Mouse (Mus musculus) erythroblast, embryonic 14.5 days (primary cell): Measurements from ENCODE around the gene Ttll9. TPM values are rescaled to one million over a fixed set of nuclear protein-coding genes. Genes with fewer than 3 reads are reported as not detected.

ENCODE experiments used
- H3K27me3 ChIP-seq: 2 replicates; pipeline ENCODE4 v1.6.1; 2012; ENCODE audit warnings: inconsistent platforms; ENCODE audit not compliant: control insufficient read depth
- H3K36me3 ChIP-seq: 2 replicates; pipeline ENCODE4 v1.6.1; 2012; ENCODE audit warnings: mild to moderate bottlenecking, inconsistent platforms; ENCODE audit not compliant: control insufficient read depth
- H3K4me1 ChIP-seq: 2 replicates; pipeline ENCODE4 v1.6.1; 2012; ENCODE audit warnings: inconsistent platforms; ENCODE audit not compliant: control insufficient read depth
- H3K4me3 ChIP-seq: replicated peaks from 2 replicates; pipeline ENCODE3; 2012; ENCODE audit warnings: moderate library complexity, mild to moderate bottlenecking, inconsistent platforms
- H3K9me3 ChIP-seq: 2 replicates; pipeline ENCODE4 v1.6.1; 2012; ENCODE audit warnings: low read length, inconsistent platforms, mixed read lengths; ENCODE audit not compliant: control insufficient read depth
- GATA1 ChIP-seq: IDR thresholded peaks from 2 replicates; pipeline ENCODE4 v1.6.1; 2012; ENCODE audit warnings: low read length, inconsistent platforms, mixed read lengths
- TAL1 ChIP-seq: IDR thresholded peaks from 3 replicates; pipeline ENCODE4 v1.6.1; 2012; ENCODE audit warnings: low read length, inconsistent platforms, mixed read lengths
- polyA plus RNA-seq: library from polyadenylated mRNA; stranded (reverse); fragments of >175 nt; gene quantifications from 2 replicates; pipeline ENCODE4 v1.2.3, GENCODE M21; 2012

Gene Ttll9
- polyA plus RNA-seq, 1 experiment, result not detected

DNA sequence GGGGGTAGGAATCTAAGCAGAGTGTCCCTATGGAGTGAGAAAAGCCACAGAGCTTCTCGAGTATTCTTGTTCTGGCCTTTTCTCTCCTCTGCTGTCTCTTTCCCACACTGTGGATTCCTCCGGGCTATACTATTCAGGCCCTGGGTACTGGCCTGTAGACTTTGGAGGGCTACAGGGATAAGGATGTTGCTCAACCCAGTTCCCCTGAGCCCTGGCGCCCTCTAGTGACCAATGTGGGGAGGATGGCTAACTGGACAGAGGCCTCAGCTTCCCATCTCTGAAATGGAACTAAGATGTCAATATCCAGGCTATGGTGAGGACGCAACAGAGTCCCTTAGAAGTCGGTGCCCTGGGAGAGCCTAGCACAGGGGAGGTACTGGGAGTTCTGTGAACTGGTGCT lies 28.7 kb upstream of the Ttll9 start:
- no peaks in the 10 kb centered on the region for H3K27me3 ChIP-seq
- H3K36me3 ChIP-seq, result no peaks in the 10 kb centered on the region
- H3K9me3 ChIP-seq, result no peaks in the 10 kb centered on the region
- TF ChIP-seq TAL1 (no peak), GATA1 (no peak)
- H3K4me1 ChIP-seq, result no peaks in the 10 kb centered on the region
- H3K4me3 ChIP-seq, result no peak overlapping the region

DNA sequence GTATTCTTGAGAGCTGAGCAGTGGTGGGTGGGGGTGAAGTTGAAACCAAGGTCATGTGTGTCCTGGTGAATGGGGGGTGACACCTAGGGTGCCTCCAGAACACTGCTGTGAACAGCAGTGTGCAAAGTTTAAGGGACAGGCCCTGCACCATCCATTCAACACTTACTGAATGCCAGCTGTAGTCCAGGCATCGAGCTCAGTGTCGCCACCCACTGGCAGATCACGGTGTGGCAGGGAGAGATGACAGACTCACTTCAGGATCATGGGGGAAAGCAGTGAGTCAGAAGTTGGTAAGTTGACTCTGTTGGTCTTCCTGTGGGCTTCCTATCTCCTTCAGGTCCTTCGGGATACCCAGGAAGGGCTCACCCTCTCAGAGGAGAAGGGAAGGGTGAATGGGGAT lies 22.4 kb upstream of the Ttll9 start:
- Histone ChIP-seq H3K27me3 (peaks cover 50% of the 10 kb centered on the region), H3K4me3 (no peak overlapping the region), H3K4me1 (no peaks in the 10 kb centered on the region), H3K9me3 (no peaks in the 10 kb centered on the region), H3K36me3 (no peaks in the 10 kb centered on the region)
- TF ChIP-seq GATA1, result no peak
- TF ChIP-seq TAL1, result no peak

DNA sequence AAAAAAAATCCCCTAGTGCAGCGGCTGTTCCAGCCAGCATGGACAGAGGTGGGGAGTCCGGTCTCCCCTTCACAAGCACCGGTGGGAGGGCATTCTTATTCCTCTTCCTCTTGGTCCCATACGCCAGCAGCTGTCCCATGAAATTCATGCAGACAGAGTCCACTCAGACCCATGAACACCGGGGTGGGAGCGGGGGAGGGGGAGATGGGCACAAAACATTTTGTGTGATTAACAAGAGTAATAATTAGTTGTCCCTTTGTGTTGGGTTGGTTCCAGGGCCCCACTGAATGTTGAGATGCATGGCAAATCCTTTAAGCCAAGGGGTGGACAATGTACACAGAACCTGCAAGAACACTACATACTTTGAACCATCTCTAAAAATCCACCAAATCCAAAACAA lies 21.2 kb upstream of the Ttll9 start:
- H3K36me3 ChIP-seq, result no peaks in the 10 kb centered on the region
- H3K27me3 ChIP-seq, result peaks cover 63% of the 10 kb centered on the region
- no peak overlapping the region for H3K4me3 ChIP-seq
- no peak for TF ChIP-seq GATA1
- no peak for TF ChIP-seq TAL1
- H3K9me3 ChIP-seq, result no peaks in the 10 kb centered on the region
- no peaks in the 10 kb centered on the region for H3K4me1 ChIP-seq

DNA sequence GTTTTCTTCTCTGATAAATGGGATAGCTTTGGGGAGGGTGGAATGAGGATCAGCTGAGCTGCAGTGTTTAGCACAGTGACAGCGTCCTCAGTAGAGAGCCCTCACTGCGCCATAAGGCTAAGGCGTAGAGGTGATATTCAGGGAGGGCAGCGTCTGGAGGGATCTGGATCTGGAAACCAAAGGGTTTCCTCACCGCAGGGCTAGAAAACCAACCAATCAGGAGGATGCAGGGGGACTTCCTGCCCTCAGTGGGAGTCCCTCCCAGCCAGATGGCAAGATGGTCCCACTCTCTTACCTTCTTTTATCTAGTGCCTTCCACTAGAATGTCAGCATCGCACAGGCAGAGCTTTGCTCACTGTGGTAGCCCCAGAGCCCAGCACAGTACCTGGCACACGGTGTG lies 20.5 kb upstream of the Ttll9 start:
- H3K9me3 ChIP-seq, result no peaks in the 10 kb centered on the region
- no peaks in the 10 kb centered on the region for H3K36me3 ChIP-seq
- H3K27me3 ChIP-seq, result peaks cover 65% of the 10 kb centered on the region
- no peaks in the 10 kb centered on the region for H3K4me1 ChIP-seq
- H3K4me3 ChIP-seq, result no peak overlapping the region
- TF ChIP-seq TAL1, result no peak
- TF ChIP-seq GATA1, result no peak

DNA sequence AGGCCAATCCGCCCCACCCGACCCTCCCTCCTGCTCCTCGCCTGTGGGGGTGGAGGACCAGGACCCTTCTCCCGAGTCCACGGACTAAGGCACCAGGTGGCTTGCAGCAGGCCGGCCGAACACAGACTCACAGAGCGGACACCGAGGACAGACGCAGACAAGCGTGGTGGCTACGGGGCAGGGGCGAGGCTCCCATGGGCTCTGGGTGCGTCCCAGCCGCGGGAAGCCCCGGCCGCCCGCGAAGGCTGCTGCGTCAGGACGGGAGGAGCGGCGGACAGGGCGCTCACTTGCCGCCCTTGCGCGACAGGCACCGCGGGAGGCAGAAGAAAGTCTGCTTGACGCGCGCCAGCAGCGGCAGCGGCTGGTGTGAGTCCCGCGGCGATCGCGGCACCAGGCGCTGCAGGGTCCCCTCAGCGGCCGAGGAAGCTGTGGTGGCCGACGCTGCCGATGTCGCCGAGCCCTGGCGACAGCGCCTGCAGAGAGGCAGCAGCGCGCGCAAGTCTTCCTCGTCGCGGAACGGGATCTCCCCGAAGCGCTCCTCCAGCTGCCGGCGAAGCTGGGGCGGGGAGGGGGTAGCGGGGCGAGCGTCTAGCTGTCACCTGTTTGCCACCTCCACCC lies 19.3 kb upstream of the Ttll9 start:
- Histone ChIP-seq H3K27me3 (peaks cover 67% of the 10 kb centered on the region), H3K9me3 (no peaks in the 10 kb centered on the region), H3K36me3 (no peaks in the 10 kb centered on the region), H3K4me3 (no peak overlapping the region), H3K4me1 (no peaks in the 10 kb centered on the region)
- TF ChIP-seq GATA1, result no peak
- no peak for TF ChIP-seq TAL1

DNA sequence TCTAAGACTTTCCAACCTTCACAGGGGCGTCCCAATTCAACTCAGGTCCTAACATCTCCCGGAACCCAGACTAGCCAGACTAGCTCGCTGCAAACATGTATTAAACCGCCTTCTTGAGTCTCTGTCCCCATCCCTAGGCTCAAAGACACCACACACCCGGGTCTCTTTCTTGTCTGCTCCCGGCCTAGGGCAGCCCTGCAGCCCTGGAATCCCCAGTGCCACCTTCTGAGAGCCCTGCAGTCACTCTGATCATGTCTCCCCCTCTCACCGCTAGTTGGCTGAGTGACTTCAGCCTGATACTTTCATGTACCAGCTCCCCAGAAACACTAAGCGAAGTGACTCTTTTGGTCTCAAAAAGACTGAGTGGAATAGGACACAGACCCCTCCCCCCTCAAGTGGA lies 18.7 kb upstream of the Ttll9 start:
- Histone ChIP-seq H3K4me1 (no peaks in the 10 kb centered on the region), H3K36me3 (no peaks in the 10 kb centered on the region), H3K4me3 (no peak overlapping the region), H3K9me3 (no peaks in the 10 kb centered on the region), H3K27me3 (peaks cover 70% of the 10 kb centered on the region)
- no peak for TF ChIP-seq GATA1
- no peak for TF ChIP-seq TAL1

DNA sequence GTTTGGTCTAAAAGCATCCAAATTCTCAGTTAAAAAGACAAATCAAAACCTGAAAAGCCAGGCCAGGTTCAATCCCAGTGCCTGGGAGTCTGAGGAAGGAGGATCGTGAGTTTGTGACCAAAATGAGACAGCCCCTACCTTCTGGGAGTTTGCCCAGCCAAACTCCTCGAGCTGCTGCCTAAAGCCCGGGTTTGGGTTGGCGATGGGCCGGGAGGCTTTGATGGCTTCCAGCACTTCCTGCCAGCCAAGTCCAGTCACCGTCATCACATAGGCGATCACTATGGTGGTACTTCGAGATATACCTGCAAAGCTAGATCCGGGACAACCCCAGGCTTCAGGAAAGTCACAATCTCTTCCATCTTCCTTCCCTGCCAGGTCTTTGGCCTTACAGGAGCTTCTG lies 18.3 kb upstream of the Ttll9 start:
- H3K4me1 ChIP-seq, result no peaks in the 10 kb centered on the region
- no peak for TF ChIP-seq TAL1
- TF ChIP-seq GATA1, result no peak
- peaks cover 71% of the 10 kb centered on the region for H3K27me3 ChIP-seq
- no peaks in the 10 kb centered on the region for H3K36me3 ChIP-seq
- H3K9me3 ChIP-seq, result no peaks in the 10 kb centered on the region
- no peak overlapping the region for H3K4me3 ChIP-seq

DNA sequence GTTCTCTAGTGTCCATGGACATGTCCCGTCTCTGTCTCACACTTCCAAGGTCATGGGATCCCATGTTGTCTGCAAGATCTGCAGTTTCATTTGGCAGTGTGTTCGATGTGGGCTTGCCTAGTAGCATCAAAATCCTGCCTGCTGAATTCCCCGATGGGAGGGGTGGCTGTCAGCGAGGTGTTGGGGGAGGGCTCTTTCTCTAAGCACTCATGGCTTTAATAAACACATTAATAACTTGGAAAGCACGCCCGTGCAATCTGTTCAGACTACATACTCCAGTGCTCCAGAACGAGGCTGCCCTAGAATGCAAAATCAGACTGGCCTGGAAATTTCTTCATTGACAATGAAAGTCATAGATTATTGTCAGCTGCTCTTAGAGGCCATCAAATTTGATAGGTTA lies 15.2 kb upstream of the Ttll9 start:
- Histone ChIP-seq H3K4me3 (no peak overlapping the region), H3K36me3 (no peaks in the 10 kb centered on the region), H3K9me3 (no peaks in the 10 kb centered on the region), H3K4me1 (no peaks in the 10 kb centered on the region), H3K27me3 (peaks cover 80% of the 10 kb centered on the region)
- TF ChIP-seq TAL1, result no peak
- TF ChIP-seq GATA1, result no peak

DNA sequence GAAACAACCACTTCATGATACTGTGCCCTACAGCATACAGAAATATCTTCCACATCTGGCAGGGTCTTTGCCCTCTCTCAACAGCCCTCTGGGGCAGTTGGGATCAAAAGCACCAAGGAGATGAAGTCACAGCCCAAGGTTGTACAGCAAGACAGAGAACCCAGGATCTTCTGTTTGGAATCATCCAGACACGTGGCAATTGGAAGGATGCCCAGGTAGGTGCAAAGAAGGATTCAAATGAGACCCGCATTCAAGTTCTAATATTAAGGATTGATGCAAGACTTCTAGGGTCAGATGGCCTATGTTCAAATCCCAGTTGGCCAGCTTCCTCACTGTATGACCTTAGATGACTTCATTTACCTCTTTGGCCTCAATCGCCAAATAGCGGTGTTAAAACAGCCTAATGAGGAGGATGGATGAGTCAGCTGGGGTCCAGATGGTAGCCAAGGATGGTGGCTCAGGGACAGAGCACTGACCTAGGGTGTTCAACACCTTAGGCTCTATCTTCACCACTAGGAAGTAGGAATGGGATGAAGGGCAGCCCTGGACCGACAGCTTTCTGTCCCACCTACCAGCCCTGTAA lies 13.8 kb upstream of the Ttll9 start:
- Histone ChIP-seq H3K36me3 (no peaks in the 10 kb centered on the region), H3K9me3 (no peaks in the 10 kb centered on the region), H3K4me3 (no peak overlapping the region), H3K27me3 (peaks cover 78% of the 10 kb centered on the region), H3K4me1 (no peaks in the 10 kb centered on the region)
- TF ChIP-seq GATA1, result no peak
- TF ChIP-seq TAL1, result no peak
